Mouse (Mus musculus): Measurements from ENCODE around the gene Zfp882.
"Not testable (repeated sequence)": the region's sequence is repeated elsewhere in the genome, so short reads cannot be mapped to it uniquely, and the experiment has no call there.

The Zfp882 gene

GRCm38 (mm10) chr8:71908309-71909261 is at the start of gene Zfp882, which contains the start of gene Zfp617:
Zfp882 (plus strand) TSS chr8:71908608.
Zfp617 (plus strand) TSS chr8:71908635.
- peak; percentile 91 for DNase-seq

- DNase-seq: not testable (repeated sequence)
These were observed 46.9 kb upstream of the Zfp882 start for GRCm38 (mm10) chr8:71861551-71861950.

DNA sequence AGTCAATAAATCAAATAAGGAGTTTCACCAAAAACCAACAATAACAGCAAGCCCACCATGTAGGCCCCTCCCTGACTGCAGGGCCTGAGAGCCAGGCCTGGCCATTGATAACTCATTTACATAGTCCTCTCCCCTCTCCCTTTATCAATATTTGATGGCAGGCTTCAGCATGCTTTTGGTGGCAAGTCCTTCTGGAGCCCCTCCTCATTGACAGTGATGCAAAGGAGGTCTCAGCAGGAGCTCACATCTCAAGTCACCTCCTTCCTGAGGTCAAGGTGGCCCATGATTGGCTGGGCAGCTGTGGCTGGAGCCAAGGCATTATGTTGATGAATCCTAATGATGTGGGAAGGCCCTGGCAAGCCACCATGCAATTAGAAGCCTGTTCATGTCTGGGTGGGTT is 46.4 kb upstream of the Zfp882 start:
- DNase-seq: not testable (repeated sequence)

GRCm38 (mm10) chr8:71881618-71882274 is 26.7 kb upstream of the Zfp882 start, which contains the start of gene Zfp709:
Zfp709 (plus strand) TSS chr8:71882019.
- peak; percentile 71 for DNase-seq

DNA sequence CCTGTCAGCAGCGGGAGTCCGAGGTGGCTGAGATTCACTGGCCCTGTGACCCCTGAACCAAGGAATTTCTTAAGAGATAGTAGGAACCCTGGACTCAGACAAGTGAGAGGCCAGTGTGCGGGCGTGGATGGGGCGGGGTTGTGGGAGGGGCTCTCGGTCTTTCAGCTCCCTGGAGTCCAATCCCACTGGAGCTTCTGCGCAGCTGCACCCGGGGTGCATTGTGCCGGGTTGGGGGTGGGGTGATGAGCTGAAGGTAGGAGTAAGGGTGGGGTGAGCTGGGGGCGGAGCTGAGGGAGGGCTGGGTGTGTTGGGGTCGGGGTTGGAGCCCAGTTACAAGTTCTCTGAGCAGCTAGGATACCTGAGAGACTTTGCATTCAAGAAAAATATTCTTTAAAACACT is 7.7 kb upstream of the Zfp882 start:
- not testable (repeated sequence) for DNase-seq

DNA sequence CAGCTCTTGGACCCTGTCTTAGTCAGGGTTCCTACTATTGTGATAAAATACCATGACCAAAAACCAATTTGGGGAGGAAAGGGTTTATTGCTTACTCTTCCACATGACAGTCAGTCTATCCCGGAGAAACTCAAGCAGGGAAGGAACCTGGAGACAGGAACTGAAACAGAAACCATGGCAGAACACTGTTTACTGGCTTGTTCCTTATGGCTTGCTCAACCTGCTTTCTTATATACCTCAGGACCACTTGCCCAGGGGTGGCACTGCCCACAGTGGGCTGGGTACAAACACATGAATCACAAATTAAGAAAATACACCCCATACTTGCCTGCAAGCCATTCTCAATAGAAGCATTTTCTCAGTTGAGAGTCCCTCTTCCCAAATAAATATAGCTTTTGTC is 5.3 kb upstream of the Zfp882 start:
- not testable (repeated sequence) for DNase-seq

GRCm38 (mm10) chr8:71906809-71907208 is 1.6 kb upstream of the Zfp882 start:
- DNase-seq: no peak

GRCm38 (mm10) chr8:71907798-71908257 is 580 bp upstream of the Zfp882 start:
- DNase-seq: no peak

DNA sequence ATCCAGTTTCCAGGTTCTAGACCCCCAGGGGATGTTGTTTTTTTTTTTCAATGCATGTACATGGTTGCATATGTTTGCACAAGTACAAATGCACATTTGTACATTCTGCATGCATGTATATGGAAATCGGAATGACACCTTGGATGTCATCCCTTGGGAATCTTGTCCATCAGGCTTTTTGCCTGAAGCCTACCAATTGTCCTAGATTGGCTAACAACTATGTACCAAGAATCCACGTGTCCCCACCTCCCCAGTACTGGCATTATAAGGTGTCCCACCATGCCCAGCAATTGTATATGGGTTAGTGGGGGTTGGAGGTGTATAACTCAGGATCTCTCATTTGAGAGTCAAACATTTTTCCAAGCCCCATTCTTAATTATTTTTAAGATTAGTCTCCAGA is 3.9 kb downstream of the Zfp882 start:
- no peak for DNase-seq

DNA sequence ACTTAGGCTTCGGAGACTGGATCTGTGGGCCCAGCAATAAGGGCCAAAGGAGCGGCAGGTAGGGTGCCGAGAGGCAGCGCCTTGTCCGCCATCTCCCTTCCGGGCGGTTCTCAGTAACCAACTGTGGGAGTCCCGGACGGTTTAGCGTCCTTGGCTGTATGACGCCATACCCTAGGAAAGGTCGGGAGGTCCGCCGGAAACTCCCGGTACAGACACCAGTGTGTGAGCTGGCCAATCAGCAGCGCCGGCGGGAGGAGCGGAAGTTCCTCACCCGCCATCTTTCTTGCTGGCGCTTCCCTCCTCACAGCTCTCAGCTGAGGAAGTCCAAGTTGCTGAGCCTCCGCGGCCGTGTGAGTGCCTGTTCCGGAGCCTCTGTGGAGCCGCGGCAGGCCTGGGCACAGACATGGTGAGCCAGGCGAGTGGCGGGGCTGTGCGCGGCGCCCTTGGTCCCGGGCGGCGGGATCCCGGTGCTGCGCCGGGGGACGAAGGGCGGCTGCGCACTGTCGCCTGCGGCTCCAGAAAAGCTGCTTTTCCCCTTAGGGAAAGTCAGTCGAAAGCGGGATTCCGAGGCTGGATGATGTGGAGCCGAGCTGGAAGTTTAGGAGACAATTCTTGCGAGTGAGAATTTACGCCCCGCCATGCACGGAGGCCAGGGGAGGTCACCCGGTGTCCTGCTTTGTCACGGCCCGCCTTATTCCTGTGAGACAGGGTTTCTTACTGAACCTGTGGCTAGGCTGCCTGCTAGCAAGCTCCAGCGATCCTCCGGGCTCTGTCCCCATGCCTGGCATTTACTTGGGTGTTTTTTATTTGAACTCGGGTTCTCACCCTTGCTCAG is 14.4 kb downstream of the Zfp882 start:
- peak; percentile 97 for DNase-seq

DNA sequence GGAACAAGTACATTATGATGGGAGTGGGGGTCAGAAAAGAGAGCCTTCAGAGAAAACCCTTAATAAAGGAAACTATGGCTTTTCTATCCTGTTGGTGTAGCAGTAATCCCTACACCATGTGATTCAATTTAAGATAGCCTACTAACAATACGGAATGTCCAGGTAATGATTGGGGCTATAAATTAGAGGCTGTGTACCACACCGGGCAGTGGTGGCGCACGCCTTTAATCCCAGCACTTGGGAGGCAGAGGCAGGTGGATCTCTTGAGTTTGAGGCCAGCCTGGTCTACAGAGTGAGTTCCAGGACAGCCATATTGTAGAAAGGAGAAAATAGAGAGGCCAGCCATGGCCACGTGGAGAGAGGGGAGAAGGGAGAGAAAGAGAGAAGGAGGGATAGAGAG is 17.4 kb downstream of the Zfp882 start:
- no peak for DNase-seq

GRCm38 (mm10) chr8:71926551-71926950 is 18.1 kb downstream of the Zfp882 start:
- no peak for DNase-seq

DNA sequence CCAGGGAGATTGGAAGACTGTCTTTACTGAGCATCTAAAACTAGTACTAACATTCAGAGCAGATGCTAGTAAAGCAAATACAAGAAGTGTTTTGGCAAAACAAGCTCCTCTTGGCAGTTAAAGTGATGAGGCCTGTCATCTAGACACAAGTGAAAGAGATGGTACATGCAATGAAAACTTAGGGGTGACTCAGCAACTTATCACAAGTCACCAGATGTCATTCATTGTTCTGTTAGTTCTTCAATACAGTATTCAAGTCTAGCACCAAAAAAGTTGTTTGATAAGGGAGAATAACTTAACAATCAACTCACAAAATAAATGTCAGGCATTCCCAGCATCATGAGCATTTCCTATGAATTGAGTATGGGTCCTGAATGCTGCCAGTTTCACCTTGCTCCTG is 19.4 kb downstream of the Zfp882 start:
- no peak for DNase-seq

GRCm38 (mm10) chr8:71938037-71938436 is 29.6 kb downstream of the Zfp882 start:
- not testable (repeated sequence) for DNase-seq

GRCm38 (mm10) chr8:71940293-71941208 is 32.1 kb downstream of the Zfp882 start:
- no peak for DNase-seq

DNA sequence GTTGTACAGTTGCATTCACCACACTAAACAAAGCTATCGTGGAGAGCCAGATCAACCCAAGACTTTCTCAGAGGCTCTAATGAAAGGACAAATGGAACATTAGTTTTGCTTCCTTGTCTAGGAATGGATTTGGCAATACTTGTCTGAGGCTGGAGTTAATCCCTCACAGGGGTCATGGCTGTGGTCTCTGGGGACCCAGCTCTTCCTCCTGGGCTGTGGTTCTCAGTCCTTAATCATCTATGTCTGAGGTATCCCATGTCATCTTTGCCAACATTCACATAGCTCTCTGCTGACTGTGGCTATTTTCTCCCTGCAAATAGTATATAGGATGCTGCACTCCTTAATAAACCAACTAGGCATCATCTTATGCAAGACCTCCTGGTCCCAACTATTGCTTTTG is 33.4 kb downstream of the Zfp882 start:
- no peak for DNase-seq

DNA sequence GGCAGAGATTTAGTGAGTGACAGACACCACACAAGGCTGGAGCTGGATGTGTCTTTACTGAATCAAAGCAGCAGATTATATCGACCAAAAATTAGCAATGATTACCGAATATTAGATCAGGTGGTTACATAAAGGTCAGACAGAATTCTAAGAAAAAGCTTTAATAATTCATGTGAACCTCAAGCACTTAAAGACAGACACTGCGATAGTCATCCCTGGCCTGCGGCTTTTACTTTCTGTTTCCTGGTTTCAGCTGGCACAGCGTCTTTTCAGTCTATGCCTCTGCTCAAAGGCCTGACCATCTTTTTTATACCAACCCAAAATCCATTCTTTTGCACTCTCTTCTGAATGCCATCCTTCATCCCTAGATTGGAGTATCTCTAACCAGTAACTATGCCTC is 40.2 kb downstream of the Zfp882 start:
- no peak for DNase-seq

DNA sequence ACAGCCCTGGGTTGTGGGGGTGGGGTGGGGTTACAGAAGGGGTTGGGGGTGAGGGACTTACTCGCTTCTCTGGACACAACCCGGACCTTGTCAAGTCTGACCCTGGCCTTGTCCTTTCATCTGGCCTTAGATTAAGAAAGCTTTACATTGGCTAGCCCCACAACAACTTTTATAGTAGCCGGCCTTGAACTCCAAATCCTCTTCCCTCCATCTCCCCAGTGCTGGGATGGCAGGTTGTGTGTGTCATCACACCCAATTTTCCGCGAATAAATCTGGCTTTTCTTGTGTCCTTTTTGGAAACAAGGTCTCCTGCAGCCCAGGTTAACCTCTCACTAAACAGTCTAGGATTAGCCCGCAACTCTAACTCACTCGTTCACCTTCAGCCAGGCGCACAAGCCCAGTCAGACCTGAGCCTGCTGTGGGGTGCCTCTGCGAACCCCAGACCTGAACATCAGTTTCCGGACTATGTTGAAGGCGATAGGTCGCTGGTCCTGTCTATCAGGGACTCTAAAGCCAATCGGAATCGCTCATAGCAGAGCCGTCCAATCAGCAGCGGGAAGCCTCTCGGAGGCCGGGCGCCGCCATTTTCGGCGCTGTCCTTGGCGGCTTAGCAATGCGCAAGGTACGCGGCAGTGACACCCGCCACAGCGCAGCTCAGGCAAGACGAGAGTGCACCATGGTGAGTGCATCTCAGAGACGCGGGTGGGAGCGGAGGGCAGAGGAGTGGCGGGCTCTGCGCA is 42.2 kb downstream of the Zfp882 start, which contains the start of gene Zfp961:
TSS of gene Zfp961 (plus strand) at position 557 of the 740 bp plus-strand sequence.
- peak; percentile 98 for DNase-seq

DNA sequence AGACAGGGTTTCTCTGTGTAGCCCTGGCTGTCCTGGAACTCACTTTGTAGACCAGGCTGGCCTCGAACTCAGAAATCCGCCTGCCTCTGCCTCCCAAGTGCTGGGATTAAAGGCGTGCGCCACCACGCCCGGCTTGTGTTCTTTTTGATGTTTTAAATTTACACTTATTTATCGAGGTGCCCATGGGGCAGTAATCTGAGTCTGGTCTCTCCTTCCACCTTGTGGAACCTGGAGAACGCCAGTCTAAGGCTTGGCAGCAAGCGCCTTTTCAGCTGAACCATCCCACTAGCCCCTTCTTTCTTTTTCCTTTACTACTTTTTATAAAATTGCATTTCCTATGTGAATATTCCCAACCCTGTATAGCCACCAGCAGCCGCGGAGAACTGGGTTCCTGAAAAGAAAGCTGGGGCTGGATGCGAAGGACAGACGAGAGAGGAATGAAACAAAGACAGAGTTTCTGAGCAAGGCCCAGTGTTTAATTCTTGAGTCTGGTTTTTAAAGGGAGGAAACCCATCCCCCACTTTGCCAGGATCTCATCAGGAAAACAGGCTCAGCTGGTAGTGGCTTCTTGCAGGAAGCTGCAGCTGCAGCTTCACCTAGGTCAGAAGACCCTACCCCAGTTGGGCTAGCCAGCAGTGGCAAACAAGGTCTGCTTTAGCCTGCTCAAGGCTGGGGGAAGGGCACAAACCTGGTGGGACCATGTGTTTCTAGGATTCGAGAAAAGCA is 43.2 kb downstream of the Zfp882 start:
- no peak for DNase-seq

- DNase-seq: no peak
These were observed 44.1 kb downstream of the Zfp882 start for GRCm38 (mm10) chr8:71952489-71952888.
